Mouse (Mus musculus) mesoderm, embryonic 11.5 days (tissue): Measurements from ENCODE around the gene Gzma.

Experiments used
- DNase-seq: peaks from one replicate; pipeline ENCODE4 v3.0.0-alpha.2; 2012; ENCODE audit warnings: low read depth, low spot score

The Gzma gene

DNA sequence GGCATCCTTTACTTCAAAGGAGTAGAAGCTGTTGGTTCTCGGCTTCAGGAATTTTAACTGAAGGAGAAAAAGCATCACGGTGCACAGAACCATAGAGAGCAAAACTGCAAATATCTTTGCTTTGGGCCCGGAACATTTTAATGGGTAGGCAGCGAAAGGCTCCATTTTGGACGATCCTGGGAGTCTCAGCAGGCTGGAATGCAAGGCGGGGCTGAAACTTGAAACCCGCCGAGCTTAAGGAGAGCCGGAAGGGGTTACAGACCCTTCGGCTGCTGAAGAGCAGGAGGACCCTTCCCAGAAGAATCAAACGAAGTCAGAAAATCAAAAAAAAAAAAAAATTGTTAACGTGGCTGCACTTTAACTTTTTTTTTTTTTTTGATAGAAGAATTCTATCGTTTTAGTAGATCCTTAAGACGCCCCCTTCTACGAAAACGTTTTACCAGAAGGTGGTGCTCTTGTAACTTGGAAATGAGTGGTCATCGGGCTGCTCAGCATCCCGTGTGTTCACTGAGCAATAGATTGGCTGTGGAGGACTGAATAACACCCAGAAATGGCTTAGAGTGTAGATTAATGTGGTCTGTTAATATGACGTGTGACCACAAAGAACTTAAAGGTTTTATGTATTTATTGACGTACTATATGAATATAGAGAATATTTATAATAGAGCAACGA, 54.4 kb downstream of the Gzma start, which contains the start of gene Gpx8:
Gpx8 (minus strand) TSS at position 200 of the 673 bp plus-strand sequence.
- DNase-seq = peak; percentile 82

DNA sequence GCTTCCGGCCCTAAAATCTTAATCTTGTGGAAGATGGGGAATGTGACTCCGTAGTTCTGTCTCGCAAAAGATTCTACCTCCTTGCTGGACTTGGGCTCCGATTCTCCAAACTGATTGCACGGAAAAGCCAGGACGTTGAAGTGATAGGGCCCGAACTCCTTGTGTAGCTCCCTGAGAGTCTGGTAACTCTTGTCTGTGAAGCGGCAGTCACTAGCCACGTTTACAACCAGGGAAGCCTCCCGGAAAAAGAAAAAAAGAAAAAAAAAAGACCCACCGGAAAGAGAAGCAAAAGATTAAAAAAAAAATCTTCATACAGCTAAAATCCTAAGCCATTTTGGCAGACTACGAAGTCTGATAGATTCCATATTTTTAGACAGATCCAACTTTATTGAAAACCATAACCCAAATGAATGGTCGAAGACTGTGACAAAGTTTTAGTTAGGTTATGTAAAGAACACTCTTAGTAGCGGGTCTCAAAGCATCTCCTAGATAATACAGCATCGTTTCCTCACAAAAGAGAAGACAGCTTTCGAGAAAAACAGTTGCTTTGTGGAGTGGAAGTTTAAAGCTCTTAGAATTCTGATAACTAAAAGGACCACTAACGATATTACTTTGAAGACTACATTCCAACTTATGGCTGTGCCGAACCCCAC, 55.2 kb downstream of the Gzma start:
- DNase-seq = peak; percentile 37

DNA sequence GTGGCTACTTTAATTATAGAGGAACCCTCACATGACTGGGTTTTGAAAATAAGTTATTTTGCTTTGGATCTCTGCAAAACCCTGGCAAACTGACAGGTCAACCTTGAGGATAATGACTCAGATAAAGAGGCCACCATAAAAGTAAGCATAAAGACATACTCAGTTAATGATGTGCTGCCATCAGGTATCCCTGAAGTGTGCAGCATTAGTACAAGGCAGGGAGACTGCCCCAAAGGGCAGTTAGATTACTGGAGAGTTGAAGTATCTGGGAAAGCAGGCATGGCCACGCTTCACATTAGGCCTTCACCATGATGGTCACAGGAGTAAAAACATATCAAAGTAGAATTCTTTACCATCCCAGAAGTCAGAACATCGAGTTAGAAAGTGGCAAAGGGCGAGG, 55.9 kb downstream of the Gzma start:
- DNase-seq = no peak
